Comparison of ENCODE assay signal across 9 mouse cellular contexts in genomic region chr12:105526829-105527228, GRCm38 (mm10). TPM values are rescaled to one million over a fixed set of nuclear protein-coding genes. Genes with fewer than 3 reads are reported as not detected.
A peak's percentile ranks its signal among the peaks of the same experiment; 100 is the strongest.
DNase-seq lines count a peak whose midpoint lies in the region; ATAC-seq lines count a peak whose summit lies in the region.
"Had no signal": no experiment of that assay in that cellular context is flagged by ENCODE, and none has a peak within 500 bp of the region (broad histone marks: within the 10 kb centered on the region; RNA-seq: fewer than 3 reads in every experiment).

No protein-coding gene starts in this region.

- no peak overlapping the region for H3K4me3 ChIP-seq in midbrain, embryonic 13.5 days (replicated peaks)
- no peak overlapping the region for H3K4me3 ChIP-seq in midbrain, embryonic 16.5 days (ENCODE audit: low read depth, low read length)
- no peak overlapping the region for H3K4me3 ChIP-seq in neural tube, embryonic 13.5 days

- H3K9me3 ChIP-seq in midbrain, embryonic 13.5 days: no peaks in the 10 kb centered on the region
- no peaks in the 10 kb centered on the region; the same call in 1 of the 2 replicates for H3K9me3 ChIP-seq in midbrain, embryonic 16.5 days (replicated peaks; ENCODE audit: control insufficient read depth, low read length, poor library complexity, severe bottlenecking)
- peaks cover 3% of the 10 kb centered on the region; the same call in 1 of the 2 replicates for H3K9me3 ChIP-seq in neural tube, embryonic 13.5 days

- no peaks in the 10 kb centered on the region for H3K27me3 ChIP-seq in midbrain, embryonic 13.5 days
- no peaks in the 10 kb centered on the region for H3K27me3 ChIP-seq in midbrain, embryonic 16.5 days (ENCODE audit: control insufficient read depth, insufficient read depth, low read depth, low read length)
- H3K27me3 ChIP-seq in neural tube, embryonic 13.5 days: no peaks in the 10 kb centered on the region

- no peak overlapping the region for H3K9ac ChIP-seq in midbrain, embryonic 13.5 days (replicated peaks)
- no peak overlapping the region for H3K9ac ChIP-seq in midbrain, embryonic 16.5 days (ENCODE audit: low read depth, low read length)
- no peak overlapping the region for H3K9ac ChIP-seq in neural tube, embryonic 13.5 days

- peaks cover 5% of the 10 kb centered on the region for H3K4me1 ChIP-seq in midbrain, embryonic 13.5 days (replicated peaks)
- peaks cover 4% of the 10 kb centered on the region; the same call in 1 of the 2 replicates for H3K4me1 ChIP-seq in midbrain, embryonic 16.5 days (ENCODE audit: control insufficient read depth, insufficient read depth, low read length)
- H3K4me1 ChIP-seq in neural tube, embryonic 13.5 days (replicated peaks): peaks cover 32% of the 10 kb centered on the region

- intact Hi-C loops in heart, postnatal 36 days (cut with DNase I): no loop called here

- peak; percentile 11 for DNase-seq in cerebellum, adult 8-10 months
- peak; percentile 56 to 60 for DNase-seq in heart, postnatal 36 days
- peak; percentile 86 for DNase-seq in layer of hippocampus, adult 9-11 months
- no peak for DNase-seq in embryo, embryonic 10 days (ENCODE audit: low spot score)
- DNase-seq in embryo, embryonic 9.5 days (ENCODE audit: extremely low spot score): no peak

- WGBS in midbrain, embryonic 13.5 days: 77% methylated on average over 5 of the region's 5 CpGs
- 70% methylated on average over 5 of the region's 5 CpGs for WGBS in midbrain, embryonic 16.5 days
- 27% methylated on average over 5 of the region's 5 CpGs for WGBS in neural tube, embryonic 13.5 days

- peak; percentile 53; the same call in 1 of the 2 replicates for ATAC-seq in midbrain, embryonic 13.5 days
- ATAC-seq in midbrain, embryonic 16.5 days: no peak
- peak; percentile 80 for ATAC-seq in neural tube, embryonic 13.5 days (ENCODE audit: low read depth)

- no peak overlapping the region for H3K4me2 ChIP-seq in midbrain, embryonic 13.5 days (replicated peaks)
- no peak overlapping the region for H3K4me2 ChIP-seq in midbrain, embryonic 16.5 days (ENCODE audit: low read length)
- H3K4me2 ChIP-seq in neural tube, embryonic 13.5 days: no peak overlapping the region

- H3K27ac ChIP-seq in midbrain, embryonic 13.5 days: no peak overlapping the region
- H3K27ac ChIP-seq in midbrain, embryonic 16.5 days (ENCODE audit: low read length): no peak overlapping the region
- peak overlapping the region; percentile 64 for H3K27ac ChIP-seq in neural tube, embryonic 13.5 days (replicated peaks)
- H3K27ac ChIP-seq: macrophage had no signal

- H3K36me3 ChIP-seq in midbrain, embryonic 13.5 days: no peaks in the 10 kb centered on the region
- no peaks in the 10 kb centered on the region for H3K36me3 ChIP-seq in midbrain, embryonic 16.5 days (ENCODE audit: control insufficient read depth, insufficient read depth, low read length)
- H3K36me3 ChIP-seq in neural tube, embryonic 13.5 days: no peaks in the 10 kb centered on the region

RNA-seq across cellular contexts. Expression of gene Bdkrb2, which starts 36.2 kb away (rescaled TPM):
- 0.53 and 0.77 TPM in 2 replicates for polyA plus RNA-seq in midbrain, embryonic 13.5 days (2015; fragmentation: Nextera tagmentation; extraction: Ambion mirVana)
- polyA plus RNA-seq in midbrain, embryonic 16.5 days (2015; fragmentation: Nextera tagmentation; extraction: Ambion mirVana): 1.6 and 2.4 TPM in 2 replicates
- under 1 TPM; 0.38 to 0.56 TPM for total RNA-seq in heart, postnatal 36 days (2021)
- polyA plus RNA-seq in neural tube, embryonic 13.5 days (2015; fragmentation: Nextera tagmentation; extraction: Ambion mirVana): 4.5 and 5.2 TPM in 2 replicates
- polyA plus RNA-seq: macrophage had no signal

Comparison
In these comparisons a context has a peak if more than half of its experiments do, and no peak if none do; other contexts are left out.
1. DNase-seq: peak in cerebellum, adult 8-10 months (single experiment), heart, postnatal 36 days (2 of 2) and layer of hippocampus, adult 9-11 months (single experiment); none in embryo, embryonic 10 days (single experiment) and embryo, embryonic 9.5 days (single experiment).